Mouse (Mus musculus) liver, adult (tissue): ENCODE results near the gene Med31.

Experiments used
- GATA4 ChIP-seq: IDR thresholded peaks from 2 replicates; pipeline ENCODE4 v1.6.1; 2014; ENCODE audit warnings: mild to moderate bottlenecking, low read length; ENCODE audit not compliant: insufficient replicate concordance

The Med31 gene

GRCm38 (mm10) chr11:72215410-72215797 lies at the start of gene Med31:
Med31 (minus strand) TSS chr11:72215592.
- no peak for TF ChIP-seq GATA4

- no peak for TF ChIP-seq GATA4
Measured at GRCm38 (mm10) chr11:72256441-72256840, 41.0 kb upstream of the Med31 start.

GRCm38 (mm10) chr11:72255629-72256028 lies 40.2 kb upstream of the Med31 start:
- no peak for TF ChIP-seq GATA4

GRCm38 (mm10) chr11:72245196-72245753 lies 29.9 kb upstream of the Med31 start:
- TF ChIP-seq GATA4: no peak

- TF ChIP-seq GATA4: no peak
Measured at GRCm38 (mm10) chr11:72240062-72240860, 24.9 kb upstream of the Med31 start.

- no peak for TF ChIP-seq GATA4
Measured at GRCm38 (mm10) chr11:72234013-72234412, 18.6 kb upstream of the Med31 start.

GRCm38 (mm10) chr11:72232991-72233390 lies 17.6 kb upstream of the Med31 start:
- no peak for TF ChIP-seq GATA4

- no peak for TF ChIP-seq GATA4
Measured at GRCm38 (mm10) chr11:72232068-72232467, 16.7 kb upstream of the Med31 start.

GRCm38 (mm10) chr11:72228513-72228912 lies 13.1 kb upstream of the Med31 start:
- TF ChIP-seq GATA4: no peak

GRCm38 (mm10) chr11:72226901-72227300 lies 11.5 kb upstream of the Med31 start:
- TF ChIP-seq GATA4: no peak

- TF ChIP-seq GATA4: no peak
Measured at GRCm38 (mm10) chr11:72226020-72226791, 10.8 kb upstream of the Med31 start.

- TF ChIP-seq GATA4: no peak
Measured at GRCm38 (mm10) chr11:72224865-72225264, 9.5 kb upstream of the Med31 start.

GRCm38 (mm10) chr11:72223414-72223813 lies 8.0 kb upstream of the Med31 start:
- no peak for TF ChIP-seq GATA4

GRCm38 (mm10) chr11:72221278-72221677 lies 5.9 kb upstream of the Med31 start:
- no peak for TF ChIP-seq GATA4

- TF ChIP-seq GATA4: no peak
Measured at GRCm38 (mm10) chr11:72217116-72217515, 1.7 kb upstream of the Med31 start.
